ENCODE assay signal across 20 mouse cellular contexts in the genomic region with DNA sequence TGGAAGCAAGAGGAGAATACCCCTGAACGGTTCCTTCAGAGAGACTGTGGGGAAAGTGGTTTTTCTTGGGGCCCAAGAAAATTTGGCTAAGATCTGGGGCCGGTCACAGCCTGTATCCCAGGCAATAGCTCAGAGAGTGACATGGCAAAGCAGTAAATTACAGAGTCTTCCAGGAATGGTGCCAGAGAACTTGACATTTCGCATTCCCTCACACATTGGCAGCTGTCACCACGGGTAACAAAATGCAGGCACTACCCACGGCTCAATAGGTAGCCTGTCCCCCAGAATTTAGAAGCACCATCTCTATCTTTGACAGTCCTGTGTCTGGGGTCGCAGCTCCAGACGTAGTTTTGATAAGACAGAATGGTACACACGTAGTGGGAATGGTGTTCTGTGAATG.
A peak's percentile ranks its signal among the peaks of the same experiment; 100 is the strongest.
DNase-seq lines count a peak whose midpoint lies in the region; ATAC-seq lines count a peak whose summit lies in the region.
"Had no signal": no experiment of that assay in that cellular context is flagged by ENCODE, and none has a peak within 500 bp of the region (broad histone marks: within the 10 kb centered on the region; RNA-seq: fewer than 3 reads in every experiment).

No protein-coding gene starts in this region.

- H3K36me3 ChIP-seq in heart, embryonic 12.5 days: no peaks in the 10 kb centered on the region
- H3K36me3 ChIP-seq: embryonic facial prominence, embryonic 15.5 days; G1E; liver, embryonic 15.5 days had no signal

- peaks cover 9% of the 10 kb centered on the region for H3K4me1 ChIP-seq in heart, embryonic 12.5 days (replicated peaks)
- H3K4me1 ChIP-seq: embryonic facial prominence, embryonic 15.5 days; liver, embryonic 15.5 days had no signal

- H3K9me3 ChIP-seq in heart, embryonic 12.5 days (replicated peaks): 0 out of 2 replicates have a peak, but pooled peaks cover 3% of the 10 kb centered on the region
- H3K9me3 ChIP-seq: embryonic facial prominence, embryonic 15.5 days; liver, embryonic 15.5 days had no signal

- ATAC-seq in heart, embryonic 12.5 days (ENCODE audit: insufficient number of reproducible peaks, low FRiP score): peak; percentile 71
- ATAC-seq: activated CD4-positive, CD25-positive, alpha-beta regulatory T cell, adult 4 months; hindbrain, postnatal 0 days; intestine, postnatal 0 days had no signal

- intact Hi-C loops in heart, postnatal 14 days (cut with DNase I): no loop called here

- H3K27me3 ChIP-seq in heart, embryonic 12.5 days (replicated peaks): no peaks in the 10 kb centered on the region
- H3K27me3 ChIP-seq: embryonic facial prominence, embryonic 15.5 days; liver, embryonic 15.5 days had no signal

- DNase-seq in gastrocnemius, adult 18-20 months (ENCODE audit: low spot score): peak; percentile 56
- DNase-seq in gastrocnemius, postnatal 10 days: no peak
- DNase-seq in adipocyte (ENCODE audit: low spot score): peak; percentile 7
- DNase-seq in heart, postnatal 14 days: peak; percentile 11 to 47
- no peak for DNase-seq in right cerebral cortex, postnatal 36 days (ENCODE audit: low spot score in 2 of 2)
- DNase-seq in left cerebral cortex, adult 9 months (ENCODE audit: low spot score in 2 of 2): no peak
- DNase-seq: adrenal gland, postnatal 14 days; cerebellum, adult 18-20 months; cerebellum, postnatal 36 days; layer of hippocampus, postnatal 36 days; thymus, postnatal 25 days had no signal

- H3K4me3 ChIP-seq in heart, embryonic 12.5 days: no peak overlapping the region
- H3K4me3 ChIP-seq: embryonic facial prominence, embryonic 15.5 days; liver, embryonic 15.5 days had no signal

- no peak overlapping the region; the same call in 1 of the 2 replicates for H3K4me2 ChIP-seq in heart, embryonic 12.5 days
- H3K4me2 ChIP-seq: embryonic facial prominence, embryonic 15.5 days; liver, embryonic 15.5 days; midbrain, embryonic 11.5 days had no signal

- WGBS in heart, embryonic 12.5 days: 32% methylated on average over 8 of the region's 8 CpGs

- H3K27ac ChIP-seq in heart, embryonic 12.5 days (ENCODE audit: poor library complexity, severe bottlenecking): peak overlapping the region; percentile 58
- H3K27ac ChIP-seq: embryonic facial prominence, embryonic 15.5 days; hindbrain, postnatal 0 days; kidney, postnatal 0 days; liver, embryonic 15.5 days had no signal

- no peak overlapping the region for H3K9ac ChIP-seq in heart, embryonic 12.5 days
- H3K9ac ChIP-seq: embryonic facial prominence, embryonic 15.5 days; liver, embryonic 15.5 days had no signal

Comparison
In these comparisons a context has a peak if more than half of its experiments do, and no peak if none do; other contexts are left out.
1. DNase-seq: peak in gastrocnemius, adult 18-20 months (single experiment), adipocyte (single experiment) and heart, postnatal 14 days (2 of 2); none in gastrocnemius, postnatal 10 days (single experiment), right cerebral cortex, postnatal 36 days (0 of 2) and left cerebral cortex, adult 9 months (0 of 2).